Mouse (Mus musculus): ENCODE data around the gene Mypn.

The Mypn gene

GRCm38 (mm10) chr10:63203728-63204127, at the start of gene Mypn:
TSS of gene Mypn (minus strand) at chr10:63203952.
- DNase-seq = no peak

DNA sequence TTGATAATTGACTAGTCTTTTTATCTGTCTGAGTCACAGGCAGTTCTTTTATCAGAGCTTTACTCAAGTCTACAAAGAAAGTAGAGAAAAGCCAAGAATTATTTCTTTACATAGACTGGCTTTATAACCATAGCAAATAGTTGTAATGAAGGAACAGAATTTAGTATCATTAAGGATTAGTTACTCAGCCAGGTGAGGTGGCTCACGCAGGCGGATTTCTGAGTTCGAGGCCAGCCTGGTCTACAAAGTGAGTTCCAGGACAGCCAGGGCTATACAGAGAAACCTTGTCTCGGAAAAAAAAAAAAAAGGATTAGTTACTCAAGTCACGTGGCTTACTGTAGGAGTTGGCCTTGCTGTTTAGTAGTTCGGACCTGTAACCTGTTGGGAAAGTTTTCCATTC, 44.7 kb upstream of the Mypn start:
- DNase-seq = no peak

GRCm38 (mm10) chr10:63247457-63247856, 43.7 kb upstream of the Mypn start:
- DNase-seq = no peak

DNA sequence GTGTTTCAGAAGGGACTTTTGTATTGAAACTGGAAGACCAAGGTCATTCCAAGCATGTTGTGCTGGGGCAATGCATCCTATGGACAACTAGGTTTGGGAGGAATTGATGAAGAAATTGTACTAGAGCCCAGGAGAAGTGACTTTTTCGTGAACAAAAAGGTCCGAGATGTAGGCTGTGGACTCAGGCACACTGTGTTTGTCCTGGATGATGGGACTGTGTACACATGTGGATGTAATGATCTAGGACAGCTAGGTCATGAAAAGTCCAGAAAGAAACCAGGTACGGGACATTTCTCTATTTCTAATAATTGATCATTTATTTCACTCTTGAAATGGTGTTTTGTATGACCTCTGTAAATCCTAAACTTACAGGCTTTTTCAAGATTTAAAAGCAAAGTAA, 42.1 kb upstream of the Mypn start:
- no peak for DNase-seq

GRCm38 (mm10) chr10:63244746-63245145, 41.0 kb upstream of the Mypn start:
- peak; percentile 49 for DNase-seq

- DNase-seq = no peak
Measured at GRCm38 (mm10) chr10:63244055-63244671, 40.4 kb upstream of the Mypn start.

GRCm38 (mm10) chr10:63243493-63244054, 39.8 kb upstream of the Mypn start, which contains the start of gene Herc4:
TSS of gene Herc4 (plus strand) at chr10:63243810.
- peak; percentile 96 for DNase-seq

GRCm38 (mm10) chr10:63242798-63243435, 39.2 kb upstream of the Mypn start:
- DNase-seq = no peak

- DNase-seq = no peak
Measured at GRCm38 (mm10) chr10:63240868-63241271, 37.1 kb upstream of the Mypn start.

DNA sequence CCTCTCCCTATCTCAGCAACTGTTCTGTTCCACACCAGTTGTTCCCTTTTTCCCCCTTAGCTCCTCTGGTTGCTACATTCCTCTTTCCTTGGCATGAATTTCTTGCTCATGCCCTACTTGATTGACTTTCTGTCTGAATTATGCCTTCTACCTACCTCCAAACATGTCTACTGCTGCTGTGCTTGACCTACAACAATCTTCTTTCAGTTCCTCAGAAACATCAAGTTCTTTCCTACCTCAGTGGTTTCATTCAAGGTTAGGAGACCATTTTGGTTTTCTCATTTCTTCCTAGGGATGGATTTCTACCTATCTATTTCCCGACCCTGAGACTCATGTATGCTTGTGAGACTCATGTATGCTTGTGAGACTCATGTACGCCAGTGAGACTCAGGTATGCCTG, 36.1 kb upstream of the Mypn start:
- no peak for DNase-seq

DNA sequence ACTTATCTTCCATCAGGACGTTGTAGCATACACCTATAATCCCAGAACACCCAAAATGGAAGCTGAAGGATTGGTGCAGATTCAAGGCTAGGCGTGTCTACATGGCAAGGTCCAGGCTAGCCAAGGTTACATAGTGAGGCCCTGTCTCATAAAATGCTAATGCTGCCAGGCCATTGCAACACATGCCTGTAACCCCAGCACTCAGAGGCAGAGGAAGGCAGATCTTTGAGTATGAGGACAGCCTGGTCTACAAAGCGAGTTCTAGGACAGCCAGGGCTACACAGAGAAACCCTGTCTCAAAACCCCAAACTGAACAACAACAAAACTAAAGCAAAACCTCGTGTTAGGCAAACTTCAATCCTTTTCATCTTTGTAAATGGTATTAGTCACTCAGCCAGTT, 34.3 kb upstream of the Mypn start:
- DNase-seq = no peak

DNA sequence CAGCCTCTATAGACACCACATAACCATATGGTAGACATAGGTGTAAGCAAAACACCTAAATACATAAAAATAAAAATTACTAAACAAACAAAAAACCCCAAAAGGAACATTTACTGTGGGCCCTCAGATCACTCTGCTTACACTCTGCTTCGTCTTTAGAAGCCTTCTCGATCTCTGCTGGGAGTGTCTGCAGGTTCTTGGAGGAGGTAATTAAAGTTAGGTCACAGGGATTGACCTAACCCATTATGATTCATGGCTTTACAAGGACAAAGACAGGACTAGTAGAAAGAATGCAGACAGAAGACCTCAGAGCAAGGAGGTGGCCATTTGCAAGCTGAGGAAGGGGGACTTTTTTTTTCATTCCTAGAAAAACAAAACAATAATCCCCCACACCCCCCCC, 33.5 kb upstream of the Mypn start:
- no peak for DNase-seq

DNA sequence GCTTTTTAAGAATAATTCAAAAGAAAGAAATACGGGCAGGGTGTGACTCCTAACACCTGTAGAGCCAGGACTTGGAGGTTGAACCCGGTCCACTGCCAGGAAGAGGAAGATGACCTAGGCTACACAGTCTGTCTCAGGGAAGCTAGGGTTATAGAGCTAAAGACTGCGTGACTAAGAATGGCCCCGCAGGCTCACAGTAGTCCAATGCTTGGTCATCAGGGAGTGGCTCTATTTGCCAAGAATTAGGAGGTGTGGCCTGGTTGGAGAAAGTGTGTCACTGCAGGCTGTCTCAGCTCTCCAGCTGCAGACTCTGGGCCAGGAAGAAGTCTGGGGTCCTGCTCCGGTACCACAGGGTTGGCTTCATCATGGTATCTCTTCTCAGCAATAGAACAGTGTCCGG, 32.9 kb upstream of the Mypn start:
- no peak for DNase-seq

- DNase-seq = no peak
Measured at GRCm38 (mm10) chr10:63235889-63236288, 32.1 kb upstream of the Mypn start.

GRCm38 (mm10) chr10:63234133-63234532, 30.4 kb upstream of the Mypn start:
- DNase-seq = no peak

GRCm38 (mm10) chr10:63231630-63232029, 27.9 kb upstream of the Mypn start:
- no peak for DNase-seq

- DNase-seq = no peak
Measured at GRCm38 (mm10) chr10:63230854-63231253, 27.1 kb upstream of the Mypn start.

DNA sequence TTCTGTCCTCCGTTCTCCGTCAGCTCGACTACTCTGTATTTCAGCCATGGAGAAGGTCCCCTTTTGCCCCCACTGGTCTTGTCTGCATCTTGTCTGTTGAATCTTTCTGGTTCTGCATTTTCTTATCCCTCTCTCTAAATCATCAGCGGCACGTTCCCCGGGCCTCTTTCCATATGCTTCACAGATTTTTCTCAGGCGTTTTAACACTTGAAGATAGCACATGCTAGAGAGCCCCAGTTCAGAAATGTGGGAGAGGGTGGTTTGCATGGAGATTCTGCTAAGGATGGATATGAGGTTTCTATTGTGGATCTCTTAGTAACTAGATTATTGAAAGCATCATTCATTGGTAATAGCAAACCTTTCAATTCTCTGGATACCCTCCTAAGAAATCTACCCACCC, 26.5 kb upstream of the Mypn start:
- DNase-seq = no peak

- DNase-seq = no peak
Measured at GRCm38 (mm10) chr10:63224341-63224740, 20.6 kb upstream of the Mypn start.

DNA sequence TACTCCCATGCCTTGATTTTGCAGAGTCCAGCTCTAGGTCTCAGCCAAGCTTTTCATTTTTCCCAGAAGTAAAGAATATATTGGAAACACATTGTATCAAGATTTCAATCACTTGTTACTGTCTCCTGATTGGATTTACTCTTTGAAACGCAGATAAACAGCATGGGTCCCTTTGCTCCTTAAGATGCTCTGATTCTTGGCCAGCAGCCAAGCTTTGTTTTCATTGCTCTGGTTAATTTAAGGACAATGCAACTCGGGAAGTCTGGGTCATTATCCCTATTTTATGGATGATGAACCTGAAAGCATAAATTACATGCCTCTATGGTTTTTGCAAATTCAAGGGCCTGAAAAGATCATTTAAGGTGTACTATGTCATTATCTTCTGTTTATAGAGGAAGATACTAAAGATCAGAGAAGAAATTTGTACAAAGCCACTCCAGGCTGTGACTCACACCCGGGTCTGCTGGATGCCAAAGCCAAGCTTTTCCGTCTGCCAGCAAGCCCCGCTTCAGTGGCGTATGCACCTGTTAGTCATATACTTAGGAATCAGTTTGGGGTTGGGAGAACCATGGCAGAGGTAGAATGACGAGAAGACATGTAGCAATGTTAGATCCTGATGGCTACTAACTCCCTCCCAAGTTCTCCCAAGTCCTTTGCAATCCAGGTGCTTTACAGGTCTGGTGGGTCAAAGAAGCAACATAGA, 17.5 kb upstream of the Mypn start:
- no peak for DNase-seq

DNA sequence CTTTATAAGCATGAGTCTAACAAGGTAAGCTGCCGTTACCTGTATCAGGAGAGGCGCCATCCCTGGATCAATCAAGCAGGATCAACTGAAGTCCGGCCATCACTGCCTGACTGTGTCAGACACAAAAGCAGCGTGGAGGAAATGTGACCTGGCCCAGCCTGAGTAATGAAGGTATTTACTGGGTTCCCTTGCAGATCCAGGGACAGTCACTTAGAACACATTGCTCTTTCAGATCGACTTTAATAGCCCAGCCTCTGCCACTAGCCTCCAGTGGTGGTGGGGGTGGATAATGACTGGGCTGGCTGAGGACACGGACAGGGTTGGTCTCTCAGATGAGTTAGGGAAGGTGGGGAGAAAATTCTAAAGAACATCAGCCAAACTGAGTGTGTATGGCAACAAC, 5.1 kb upstream of the Mypn start:
- no peak for DNase-seq

- no peak for DNase-seq
Measured at GRCm38 (mm10) chr10:63203002-63203401, 750 bp downstream of the Mypn start.

- no peak for DNase-seq
Measured at GRCm38 (mm10) chr10:63201534-63201933, 2.2 kb downstream of the Mypn start.

DNA sequence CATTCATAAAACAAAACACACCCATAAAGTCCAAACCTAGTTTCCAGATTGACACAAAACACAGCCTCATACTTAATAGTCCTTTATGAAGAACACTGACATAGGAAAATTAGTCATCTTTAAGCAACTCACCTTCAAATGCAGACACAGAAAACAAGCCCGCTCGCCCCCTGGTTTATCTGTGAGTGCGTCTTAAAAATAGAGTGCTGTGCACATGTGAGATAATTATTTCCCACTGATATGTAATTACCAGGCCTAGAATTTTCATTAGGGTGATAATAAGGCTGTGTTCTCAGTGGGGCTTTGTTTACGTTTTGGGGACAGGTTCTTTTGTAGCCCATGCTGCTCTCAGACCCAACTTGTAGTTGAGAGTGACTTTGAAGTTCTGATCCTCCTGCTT, 4.7 kb downstream of the Mypn start:
- DNase-seq = no peak

Measured in thymus, postnatal 25 days (tissue).